Mouse (Mus musculus): ENCODE results near the gene Uap1l1. TPM values are rescaled to one million over a fixed set of nuclear protein-coding genes. Genes with fewer than 3 reads are reported as not detected.
A peak's percentile ranks its signal among the peaks of the same experiment; 100 is the strongest.

Gene Uap1l1
- polyA plus RNA-seq, 1 experiment, result not detected

DNA sequence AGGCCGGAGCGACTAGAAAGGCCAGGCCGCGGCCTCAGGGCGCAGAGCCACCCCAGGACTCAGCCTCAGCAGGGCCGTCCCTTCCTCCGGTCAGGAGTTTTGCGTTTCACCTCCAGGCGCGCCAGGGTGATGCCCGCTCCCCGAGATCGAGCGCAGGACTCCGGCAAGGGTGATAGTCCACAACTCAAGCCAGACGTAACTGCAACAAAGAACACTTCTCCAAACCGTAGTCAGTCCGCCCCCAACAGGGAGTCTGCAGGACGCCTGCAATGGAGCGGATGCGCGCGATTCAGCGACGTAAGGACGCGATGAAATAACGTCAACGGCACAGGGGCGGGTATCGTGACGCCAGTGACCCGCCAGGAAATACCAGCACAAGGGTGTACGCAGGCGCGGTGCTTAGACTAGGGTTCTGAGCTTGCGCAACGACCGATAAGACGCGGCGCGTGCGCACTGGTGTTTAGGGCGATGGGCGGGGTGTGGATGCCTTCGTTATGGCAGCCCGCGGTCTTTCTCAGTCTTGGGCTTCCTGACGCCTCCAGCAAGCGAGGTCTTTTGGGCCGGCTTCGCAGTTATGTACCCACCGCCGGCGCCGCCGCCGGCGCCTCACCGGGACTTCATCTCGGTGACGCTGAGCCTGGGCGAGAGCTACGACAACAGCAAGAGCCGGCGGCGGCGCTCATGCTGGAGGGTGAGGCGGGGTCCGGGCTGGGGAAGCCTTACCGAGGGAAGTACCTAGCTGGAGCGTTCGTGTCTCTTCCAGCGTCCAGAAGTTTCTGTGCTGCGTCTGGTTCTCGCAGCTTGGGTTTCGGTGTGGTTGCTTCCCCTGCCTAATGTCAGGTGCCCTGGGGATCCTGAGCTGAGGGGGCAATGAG lies 33.0 kb downstream of the Uap1l1 start, which contains the start of gene Man1b1:
Man1b1 (plus strand) TSS at position 53 of the 875 bp plus-strand sequence.
- Histone ChIP-seq H3K4me3 (ENCODE audit: insufficient read depth, low read depth, low read length) (peak within 1 kb of the TSS; percentile 87), H3K4me1 (ENCODE audit: control insufficient read depth, insufficient read depth, low read length) (peaks cover 3% of the 10 kb centered on the region; the same call in 1 of the 2 replicates), H3K27ac (ENCODE audit: insufficient read depth, low read depth, low read length) (peak within 1 kb of the TSS; percentile 83)
- WGBS, result under 1% methylated on average over 78 of the region's 78 CpGs
- peak; percentile 85 for TF ChIP-seq POLR2A (IDR thresholded peaks at IDR 0.05; ENCODE audit: insufficient read depth, low read depth, low read length)
- peak; percentile 30; the same call in 1 of the 2 replicates for TF ChIP-seq CTCF (IDR thresholded peaks at IDR 0.05; ENCODE audit: insufficient read depth, low read depth, low read length)

DNA sequence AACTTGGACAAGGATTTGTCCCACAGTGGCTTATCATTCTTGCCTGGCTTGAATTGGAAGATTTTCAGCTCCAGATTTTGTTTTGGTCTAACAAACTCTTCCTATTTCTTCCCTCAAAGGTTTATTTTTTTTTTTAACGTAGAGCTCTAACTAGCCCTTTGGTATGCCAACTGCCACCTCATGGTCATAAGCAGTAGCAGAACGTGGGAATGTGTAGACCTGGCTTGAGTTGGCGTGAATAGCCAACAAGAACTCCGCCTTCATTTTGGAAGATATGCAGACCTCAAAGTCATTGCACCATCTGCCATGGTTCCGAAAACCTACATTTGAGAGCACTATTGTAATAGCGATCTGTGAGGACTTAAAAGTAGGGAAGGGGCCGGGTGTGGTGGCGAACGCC lies 34.0 kb downstream of the Uap1l1 start:
- Histone ChIP-seq H3K4me3 (ENCODE audit: insufficient read depth, low read depth, low read length) (peak overlapping the region; percentile 87), H3K27ac (ENCODE audit: insufficient read depth, low read depth, low read length) (no peak overlapping the region), H3K4me1 (ENCODE audit: control insufficient read depth, insufficient read depth, low read length) (peaks cover 3% of the 10 kb centered on the region; the same call in 1 of the 2 replicates)
- WGBS, result 60% methylated on average over 9 of the region's 9 CpGs
- TF ChIP-seq POLR2A (IDR thresholded peaks at IDR 0.05; ENCODE audit: insufficient read depth, low read depth, low read length) (no peak), CTCF (IDR thresholded peaks at IDR 0.05; ENCODE audit: insufficient read depth, low read depth, low read length) (no peak)

DNA sequence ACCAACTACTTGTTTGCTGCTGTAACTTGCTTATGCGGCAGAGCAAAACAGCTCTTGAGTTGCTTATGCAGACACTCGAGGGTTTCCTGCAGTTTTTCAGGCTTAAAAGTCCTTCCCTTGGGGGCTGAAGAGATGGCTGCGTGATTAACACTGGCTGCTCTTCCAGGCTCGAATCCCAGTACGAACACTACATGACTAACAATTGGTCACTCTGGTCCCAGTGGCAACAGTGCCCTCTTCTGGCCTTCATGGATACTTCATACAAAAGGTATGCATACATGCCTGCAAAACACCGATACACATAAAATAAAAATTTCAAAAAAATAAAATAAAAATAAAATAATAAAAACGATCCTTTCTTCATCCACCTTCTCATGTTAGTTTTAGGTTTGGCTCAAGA lies 37.0 kb downstream of the Uap1l1 start:
- Histone ChIP-seq H3K4me3 (ENCODE audit: insufficient read depth, low read depth, low read length) (no peak overlapping the region), H3K4me1 (ENCODE audit: control insufficient read depth, insufficient read depth, low read length) (peaks cover 3% of the 10 kb centered on the region; the same call in 1 of the 2 replicates), H3K27ac (ENCODE audit: insufficient read depth, low read depth, low read length) (no peak overlapping the region)
- TF ChIP-seq POLR2A (IDR thresholded peaks at IDR 0.05; ENCODE audit: insufficient read depth, low read depth, low read length) (no peak), CTCF (IDR thresholded peaks at IDR 0.05; ENCODE audit: insufficient read depth, low read depth, low read length) (no peak)
- 24% methylated on average over 7 of the region's 7 CpGs for WGBS

DNA sequence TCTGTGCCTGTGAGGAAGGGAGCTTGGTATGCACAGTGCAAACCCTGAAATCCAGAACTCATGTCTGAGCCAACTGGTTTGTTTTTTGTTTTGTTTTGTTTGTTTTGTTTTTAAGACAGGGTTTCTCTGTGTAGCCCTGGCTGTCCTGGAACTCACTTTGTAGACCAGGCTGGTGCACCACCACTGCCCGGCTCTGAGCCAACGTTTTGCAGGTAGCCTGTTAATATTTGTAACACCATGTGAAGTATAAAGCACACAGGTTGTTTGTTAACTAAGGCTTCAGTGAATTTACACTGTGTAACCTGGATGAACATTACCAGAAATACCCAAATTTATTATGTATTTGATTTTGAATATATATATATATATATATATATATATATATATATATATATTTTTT lies 39.4 kb downstream of the Uap1l1 start:
- no peak for TF ChIP-seq CTCF (IDR thresholded peaks at IDR 0.05; ENCODE audit: insufficient read depth, low read depth, low read length)
- TF ChIP-seq POLR2A (IDR thresholded peaks at IDR 0.05; ENCODE audit: insufficient read depth, low read depth, low read length), result no peak
- Histone ChIP-seq H3K27ac (ENCODE audit: insufficient read depth, low read depth, low read length) (no peak overlapping the region), H3K4me1 (ENCODE audit: control insufficient read depth, insufficient read depth, low read length) (no peaks in the 10 kb centered on the region), H3K4me3 (ENCODE audit: insufficient read depth, low read depth, low read length) (no peak overlapping the region)
- WGBS, result 71% methylated on average over 2 of the region's 2 CpGs

DNA sequence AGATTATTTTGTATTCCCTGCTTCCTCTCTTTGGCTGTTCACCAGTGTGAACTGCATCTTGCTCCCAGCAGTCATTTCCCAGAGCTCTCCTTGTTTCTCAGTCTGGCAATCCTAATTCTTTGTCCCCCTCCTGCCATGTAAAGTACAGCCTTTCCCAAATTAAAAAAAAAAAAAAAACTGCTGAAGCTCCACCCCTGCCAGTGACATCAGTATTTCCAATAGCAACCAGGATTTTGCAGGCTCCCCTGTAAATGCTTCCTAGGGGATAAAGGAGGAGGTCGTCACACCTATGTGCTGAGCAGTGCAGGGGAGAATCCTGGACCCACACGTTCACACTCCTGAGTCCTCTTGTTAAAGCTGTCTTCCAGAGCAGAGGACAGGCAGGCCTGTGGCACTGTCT lies 45.4 kb downstream of the Uap1l1 start:
- H3K4me3 ChIP-seq (ENCODE audit: insufficient read depth, low read depth, low read length), result no peak overlapping the region
- H3K4me1 ChIP-seq (ENCODE audit: control insufficient read depth, insufficient read depth, low read length), result peaks cover 9% of the 10 kb centered on the region
- WGBS, result 15% methylated on average over 2 of the region's 2 CpGs
- TF ChIP-seq POLR2A (IDR thresholded peaks at IDR 0.05; ENCODE audit: insufficient read depth, low read depth, low read length) (no peak), CTCF (IDR thresholded peaks at IDR 0.05; ENCODE audit: insufficient read depth, low read depth, low read length) (no peak)
- peak overlapping the region; percentile 42; the same call in 1 of the 2 replicates for H3K27ac ChIP-seq (ENCODE audit: insufficient read depth, low read depth, low read length)

DNA sequence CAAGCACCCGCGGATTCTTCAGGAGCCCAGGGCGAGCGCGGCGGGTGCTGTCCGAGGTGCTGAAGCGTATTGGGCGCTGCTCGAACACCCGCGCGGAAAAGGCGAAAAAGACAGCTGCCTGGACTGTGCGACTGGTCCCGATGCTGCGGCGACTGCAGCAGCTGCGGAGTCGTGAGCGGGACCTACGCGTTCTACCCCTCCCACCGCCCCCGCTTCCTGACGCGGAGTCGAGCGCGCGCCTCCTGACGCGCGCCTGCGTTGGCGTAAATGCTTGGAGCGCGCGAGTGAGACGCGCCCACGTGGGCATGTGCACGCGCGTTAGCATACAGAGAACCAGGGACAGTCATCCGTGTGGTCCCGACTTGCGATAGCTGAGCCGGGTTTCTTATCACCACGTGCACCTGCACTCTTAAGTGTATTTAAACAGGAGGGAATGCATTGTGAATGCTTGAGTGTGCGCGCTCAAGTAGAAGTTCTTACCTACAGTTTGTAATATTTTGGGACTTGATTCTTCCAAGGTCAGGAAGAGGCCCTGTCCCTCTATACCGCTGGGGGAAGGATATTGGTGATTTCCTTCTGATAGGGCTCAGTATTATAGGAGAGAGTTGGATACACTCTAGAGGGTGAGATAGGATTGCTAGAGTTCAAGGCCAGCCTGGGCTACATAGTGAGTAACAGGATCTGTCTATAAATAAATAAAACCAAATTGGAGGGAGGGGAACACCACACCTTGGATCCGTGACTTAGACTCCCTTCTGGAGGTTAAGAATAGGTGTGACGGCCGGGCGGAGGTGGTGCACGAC lies 46.3 kb downstream of the Uap1l1 start, which contains the start of gene Grin1:
Grin1 (minus strand) TSS at position 217 of the 803 bp plus-strand sequence.
- 7% methylated on average over 58 of the region's 58 CpGs for WGBS
- no peak for TF ChIP-seq CTCF (IDR thresholded peaks at IDR 0.05; ENCODE audit: insufficient read depth, low read depth, low read length)
- peak; percentile 99 for TF ChIP-seq POLR2A (IDR thresholded peaks at IDR 0.05; ENCODE audit: insufficient read depth, low read depth, low read length)
- Histone ChIP-seq H3K4me1 (ENCODE audit: control insufficient read depth, insufficient read depth, low read length) (peaks cover 14% of the 10 kb centered on the region), H3K27ac (ENCODE audit: insufficient read depth, low read depth, low read length) (peak within 1 kb of the TSS; percentile 97), H3K4me3 (ENCODE audit: insufficient read depth, low read depth, low read length) (peak within 1 kb of the TSS; percentile 73)

DNA sequence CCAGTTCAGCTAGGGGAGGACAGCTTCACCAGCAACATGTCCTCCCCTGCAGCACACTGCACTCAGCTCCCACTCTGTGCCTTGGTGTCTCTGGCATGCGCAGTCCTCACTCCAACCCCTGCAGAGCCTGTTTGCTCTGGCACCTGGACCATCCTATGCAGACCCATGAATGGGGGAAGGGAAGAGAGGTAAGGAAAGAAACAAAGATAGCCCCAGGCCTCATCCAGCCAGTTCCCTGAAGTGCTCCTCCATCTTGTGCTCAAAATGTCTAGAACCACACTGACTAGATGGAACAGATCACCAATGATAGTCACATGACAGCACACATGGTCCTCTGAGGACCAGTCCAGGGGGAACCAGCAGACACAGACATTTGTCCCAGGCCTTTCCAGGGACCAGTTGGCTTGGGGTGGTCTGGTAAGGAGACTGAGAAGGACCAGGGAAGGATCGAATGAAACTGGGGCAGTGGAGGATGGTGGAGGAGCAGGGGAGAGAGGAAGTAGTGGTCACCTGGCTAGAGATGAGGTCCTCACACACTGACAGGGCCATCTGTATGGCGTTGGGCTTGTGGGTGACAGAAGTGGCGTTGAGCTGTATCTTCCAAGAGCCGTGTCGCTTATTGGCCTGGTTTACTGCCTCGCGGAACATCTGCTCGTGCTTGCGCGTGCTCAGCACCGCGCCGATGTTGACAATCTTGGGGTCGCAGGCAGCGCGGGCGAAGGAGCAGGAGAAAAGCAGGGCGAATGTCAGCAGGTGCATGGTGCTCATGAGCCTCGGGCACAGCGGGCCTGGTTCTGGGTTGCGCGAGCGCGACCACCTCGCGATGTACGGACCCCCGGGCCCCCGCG lies 47.1 kb downstream of the Uap1l1 start:
- Histone ChIP-seq H3K27ac (ENCODE audit: insufficient read depth, low read depth, low read length) (peak overlapping the region; percentile 97), H3K4me1 (ENCODE audit: control insufficient read depth, insufficient read depth, low read length) (peaks cover 16% of the 10 kb centered on the region), H3K4me3 (ENCODE audit: insufficient read depth, low read depth, low read length) (peak overlapping the region; percentile 73)
- WGBS, result 1% methylated on average over 31 of the region's 31 CpGs
- TF ChIP-seq POLR2A (IDR thresholded peaks at IDR 0.05; ENCODE audit: insufficient read depth, low read depth, low read length) (no peak), CTCF (IDR thresholded peaks at IDR 0.05; ENCODE audit: insufficient read depth, low read depth, low read length) (no peak)

DNA sequence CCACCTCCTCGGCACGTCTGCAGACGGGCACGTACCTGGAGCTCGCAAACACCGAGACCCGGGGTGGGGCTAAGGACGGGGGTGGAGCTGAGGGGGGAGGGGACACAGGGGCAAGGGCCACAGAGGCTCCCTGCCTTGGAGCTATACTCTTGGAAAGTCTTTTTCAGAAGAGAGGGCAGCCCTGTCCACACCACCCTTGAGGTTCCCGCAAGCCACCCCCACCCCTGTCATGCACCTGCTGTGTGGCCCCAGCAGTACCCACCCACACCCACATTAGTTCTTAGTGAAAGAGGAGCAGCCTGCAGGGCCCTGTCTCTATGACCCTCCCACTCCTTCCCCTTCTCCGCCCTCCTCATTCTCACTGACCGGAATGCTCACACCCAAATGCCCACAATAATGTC lies 54.0 kb downstream of the Uap1l1 start:
- no peak overlapping the region for H3K27ac ChIP-seq (ENCODE audit: insufficient read depth, low read depth, low read length)
- TF ChIP-seq CTCF (IDR thresholded peaks at IDR 0.05; ENCODE audit: insufficient read depth, low read depth, low read length) (no peak), POLR2A (IDR thresholded peaks at IDR 0.05; ENCODE audit: insufficient read depth, low read depth, low read length) (no peak)
- 11% methylated on average over 11 of the region's 11 CpGs for WGBS
- H3K4me1 ChIP-seq (ENCODE audit: control insufficient read depth, insufficient read depth, low read length), result peaks cover 31% of the 10 kb centered on the region
- H3K4me3 ChIP-seq (ENCODE audit: insufficient read depth, low read depth, low read length), result no peak overlapping the region

Measured in olfactory bulb, adult 2 months (tissue).